ENCODE assay signal across 7 mouse cellular contexts in genomic region chr7:44998501-44998955, GRCm38 (mm10). TPM values are rescaled to one million over a fixed set of nuclear protein-coding genes. Genes with fewer than 3 reads are reported as not detected.
DNase-seq lines count a peak whose midpoint lies in the region; ATAC-seq lines count a peak whose summit lies in the region.

TSS of gene Bcl2l12 (minus strand) at chr7:44998712.

- 6% methylated on average over 18 of the region's 18 CpGs for WGBS in forebrain, embryonic 10.5 days

- H3K36me3 ChIP-seq in forebrain, embryonic 10.5 days (replicated peaks): peaks cover 72% of the 10 kb centered on the region

- H3K4me1 ChIP-seq in forebrain, embryonic 10.5 days: peaks cover 46% of the 10 kb centered on the region

- peak; percentile 55 for DNase-seq in ES-CJ7 (ENCODE audit: low read depth, low spot score)
- DNase-seq in adrenal gland, adult 8-10 months: no peak
- DNase-seq in forebrain, embryonic 10.5 days (ENCODE audit: extremely low spot score, low spot score): peak; percentile 52
- DNase-seq in heart, postnatal 14 days: peak; percentile 54 to 70
- DNase-seq in kidney, postnatal 36 days: peak; percentile 85 to 89
- peak; percentile 77 for DNase-seq in testis, postnatal 10 days (ENCODE audit: low spot score)

- H3K9me3 ChIP-seq in forebrain, embryonic 10.5 days: no peaks in the 10 kb centered on the region

- peak within 1 kb of the TSS; percentile 80 for H3K4me3 ChIP-seq in forebrain, embryonic 10.5 days

- no peaks in the 10 kb centered on the region for H3K27me3 ChIP-seq in forebrain, embryonic 10.5 days (ENCODE audit: poor library complexity, severe bottlenecking)

- intact Hi-C loops in heart, postnatal 14 days (cut with DNase I): no loop called here

- peak; percentile 18; the same call in 1 of the 2 replicates for ATAC-seq in megakaryocyte-erythroid progenitor cell, adult 5-6 weeks (replicated peaks; ENCODE audit: low FRiP score, low TSS enrichment, poor library complexity, severe bottlenecking)

- H3K27ac ChIP-seq in forebrain, embryonic 10.5 days: peak within 1 kb of the TSS; percentile 96

RNA-seq across cellular contexts. Expression of gene Bcl2l12, which starts in this region (rescaled TPM):
- 10 to 100 TPM; 15.9 to 34.1 (median 22.1) TPM for total RNA-seq in adrenal gland, adult 8-10 months (2022)
- polyA plus RNA-seq in forebrain, embryonic 10.5 days (2016; fragmentation: Nextera tagmentation; extraction: Ambion mirVana): 80.7 and 83.9 TPM in 2 replicates
- total RNA-seq in heart, postnatal 14 days (2021): 10 to 100 TPM; 10.4 to 12.3 TPM
- 37.2 and 42.7 TPM in 2 replicates for total RNA-seq in megakaryocyte-erythroid progenitor cell, adult 5-6 weeks (2014; fragmentation: Nextera tagmentation)
- 15.5 and 25.6 TPM in 2 replicates for total RNA-seq in megakaryocyte-erythroid progenitor cell, adult 5-6 weeks (2017)
